Mouse (Mus musculus): Measurements from ENCODE around the gene Ccr2. TPM values are rescaled to one million over a fixed set of nuclear protein-coding genes. Genes with fewer than 3 reads are reported as not detected.
"Not testable (repeated sequence)": the region's sequence is repeated elsewhere in the genome, so short reads cannot be mapped to it uniquely, and the experiment has no call there.

The Ccr2 gene
- total RNA-seq, 2 experiments from 2014 or later, result 0.78 to 1.2 TPM

DNA sequence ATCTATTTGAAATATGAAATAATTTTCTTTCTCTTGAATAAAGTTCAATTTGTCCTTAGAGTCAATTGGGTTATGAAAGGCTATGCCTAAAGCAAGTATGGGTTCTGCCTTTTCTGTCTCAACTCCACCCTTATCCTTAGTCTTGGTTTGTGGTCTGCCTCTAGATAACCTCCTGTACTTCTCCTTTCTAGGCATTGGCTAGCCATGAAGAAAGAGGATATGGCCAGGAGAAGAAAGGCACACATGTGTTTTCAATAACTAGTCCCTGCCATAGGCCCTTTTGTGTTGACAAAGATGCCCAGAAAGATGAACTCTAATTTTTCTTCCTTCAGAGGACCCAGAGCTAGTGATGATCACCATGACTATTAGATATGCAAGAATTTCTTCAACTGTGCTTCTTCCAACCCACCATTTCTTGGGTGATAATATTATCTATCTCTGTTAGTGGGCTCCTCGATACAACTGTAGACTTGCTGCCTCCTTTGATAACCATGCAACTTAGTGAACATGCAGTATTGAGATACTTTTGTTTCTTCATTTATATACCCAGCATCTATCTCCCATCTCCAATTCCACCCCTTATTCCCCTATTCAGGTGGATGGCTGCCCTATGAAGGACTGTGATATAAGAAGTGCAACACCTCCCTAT, 11.0 kb downstream of the Ccr2 start:
- DNase-seq, result no peak
- intact Hi-C loops (cut with DNase I; ENCODE audit: low total_unique reads), result no loop called here

- no peak for DNase-seq
- intact Hi-C loops (cut with DNase I; ENCODE audit: low total_unique reads), result no loop called here
Observed at GRCm38 (mm10) chr9:124113777-124114176, 12.0 kb downstream of the Ccr2 start.

DNA sequence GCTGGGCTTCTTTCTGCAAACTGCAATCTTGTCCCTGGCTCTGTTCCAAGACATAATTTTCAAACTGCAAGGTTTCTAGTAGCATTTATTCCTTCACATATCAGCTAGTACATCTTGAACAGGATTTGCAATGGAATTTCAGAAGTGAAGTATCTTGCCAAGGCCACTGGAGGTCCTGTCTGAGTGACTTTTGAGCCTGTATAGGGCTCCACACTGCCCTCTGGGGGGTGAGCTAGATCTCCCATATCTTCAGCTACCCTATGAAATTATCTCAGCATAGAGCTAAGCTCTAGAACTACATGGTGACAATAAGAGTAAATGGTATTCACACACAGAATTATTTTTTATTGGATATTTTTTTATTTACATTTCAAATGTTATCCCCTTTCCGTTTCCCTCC, 16.7 kb downstream of the Ccr2 start:
- DNase-seq, result peak; percentile 8
- intact Hi-C loops (cut with DNase I; ENCODE audit: low total_unique reads), result no loop called here

- DNase-seq, result no peak
- intact Hi-C loops (cut with DNase I; ENCODE audit: low total_unique reads), result no loop called here
Observed at GRCm38 (mm10) chr9:124121387-124122184, 19.8 kb downstream of the Ccr2 start, which contains the start of gene Ccr5. TSS of gene Ccr5 (plus strand) at chr9:124121543.

DNA sequence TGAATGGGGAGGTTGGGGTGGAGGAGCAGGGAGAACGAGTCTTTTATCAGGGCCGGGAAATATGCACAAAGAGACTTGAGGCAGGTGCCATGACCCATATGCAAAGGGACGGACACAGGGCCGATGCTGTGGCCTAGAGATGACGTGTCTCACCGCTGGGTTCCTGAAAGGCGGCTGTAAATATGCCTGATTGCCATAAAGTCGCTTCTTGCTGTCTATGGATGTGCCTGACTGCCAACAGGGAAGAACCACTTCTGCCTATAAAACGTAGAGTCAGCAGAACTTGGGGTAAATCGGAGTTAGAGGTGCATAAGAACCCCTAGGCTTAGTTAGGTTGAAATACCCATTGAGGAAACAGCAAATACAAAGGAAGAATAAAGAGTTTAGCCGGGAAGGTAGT, 23.8 kb downstream of the Ccr2 start:
- no peak for DNase-seq
- intact Hi-C loops (cut with DNase I; ENCODE audit: low total_unique reads), result no loop called here

DNA sequence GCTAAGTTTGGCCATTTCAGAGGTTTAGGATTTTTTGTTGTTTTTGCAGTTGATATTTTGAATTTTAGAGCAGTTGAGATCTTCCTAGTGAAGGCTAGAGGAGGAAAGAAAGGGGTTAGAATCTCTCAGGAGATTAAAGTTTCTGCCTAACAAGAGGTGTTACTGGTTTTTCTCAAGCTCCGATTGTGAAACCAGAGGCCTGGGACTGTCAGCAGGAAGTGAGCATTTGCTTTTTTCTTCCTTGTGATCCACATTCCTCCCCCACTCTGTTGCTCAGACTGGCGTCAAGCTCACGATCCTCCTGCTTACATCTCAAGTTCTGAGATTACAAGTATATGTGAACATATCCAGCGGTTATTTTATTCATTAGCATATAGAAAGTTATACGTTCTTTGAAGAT, 24.6 kb downstream of the Ccr2 start:
- intact Hi-C loops (cut with DNase I; ENCODE audit: low total_unique reads), result no loop called here
- no peak for DNase-seq

- DNase-seq, result no peak
- intact Hi-C loops (cut with DNase I; ENCODE audit: low total_unique reads), result no loop called here
Observed at GRCm38 (mm10) chr9:124127412-124127811, 25.7 kb downstream of the Ccr2 start.

DNA sequence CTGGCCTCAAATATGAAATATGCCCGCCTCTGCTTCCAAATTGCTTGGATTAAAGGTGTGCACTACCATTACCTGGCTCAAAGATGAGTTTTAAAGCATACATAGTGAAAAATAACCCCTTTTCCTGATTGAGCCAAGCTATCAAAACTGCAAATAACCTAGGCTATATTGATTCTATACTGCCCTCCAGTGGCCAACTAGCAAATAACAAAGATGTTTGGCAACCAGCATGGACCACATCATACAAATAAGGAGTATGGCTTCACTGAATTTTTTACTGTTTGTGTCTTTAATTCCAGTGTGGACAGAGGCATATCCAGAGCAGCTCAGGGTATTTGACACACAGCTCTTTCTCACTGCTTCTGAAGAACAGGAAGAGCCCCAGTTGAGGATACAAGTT, 26.6 kb downstream of the Ccr2 start:
- intact Hi-C loops (cut with DNase I; ENCODE audit: low total_unique reads), result no loop called here
- no peak for DNase-seq

GRCm38 (mm10) chr9:124132899-124133298, 31.1 kb downstream of the Ccr2 start:
- DNase-seq; intact Hi-C loops (cut with DNase I; ENCODE audit: low total_unique reads): not testable (repeated sequence)

DNA sequence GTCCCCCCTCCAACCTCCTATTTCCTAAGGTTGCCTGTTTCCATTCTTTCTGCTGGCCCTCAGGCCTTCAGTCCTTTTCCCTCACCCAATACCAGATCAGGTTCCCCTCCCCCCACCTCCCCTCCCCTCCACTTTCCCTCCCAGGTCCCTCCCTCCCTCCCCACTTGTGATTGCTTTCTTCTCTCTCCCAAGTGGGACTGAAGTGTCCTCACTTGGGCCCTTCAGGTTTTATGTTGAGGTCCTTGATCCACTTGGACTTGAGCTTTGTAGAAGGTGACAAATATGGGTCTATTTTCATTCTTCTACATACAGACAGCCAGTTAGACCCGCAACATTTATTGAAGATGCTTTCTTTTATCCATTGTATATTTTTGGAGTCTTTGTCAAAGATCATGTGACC, 33.2 kb downstream of the Ccr2 start:
- intact Hi-C loops (cut with DNase I; ENCODE audit: low total_unique reads), result loop anchor here (5.0 kb wide), 1 partner anchor 142 kb away; no protein-coding TSS in a partner anchor
- not testable (repeated sequence) for DNase-seq

DNA sequence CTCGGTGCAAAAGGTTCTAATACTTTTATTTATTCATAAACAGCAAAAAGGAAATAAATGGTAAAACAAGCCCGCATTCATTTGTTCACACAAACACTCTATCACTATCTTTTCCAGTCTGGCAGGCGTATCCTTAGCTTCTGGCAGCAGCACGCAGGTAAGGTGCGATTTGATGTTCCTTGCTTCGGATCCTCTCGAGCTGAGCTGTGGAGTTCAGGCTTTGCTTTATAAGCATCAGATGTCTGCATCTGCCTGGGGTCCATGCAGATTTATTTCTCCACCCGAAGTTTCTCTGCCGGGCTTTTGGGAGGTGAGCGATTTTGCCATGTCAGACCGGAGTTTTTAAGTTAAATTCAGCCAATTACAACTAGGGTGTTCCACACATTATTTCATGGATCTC, 35.9 kb downstream of the Ccr2 start:
- no peak for DNase-seq
- intact Hi-C loops (cut with DNase I; ENCODE audit: low total_unique reads), result loop anchor here (5.0 kb wide), 1 partner anchor 140 kb away; no protein-coding TSS in a partner anchor

GRCm38 (mm10) chr9:124138055-124138775, 36.5 kb downstream of the Ccr2 start:
- DNase-seq, result no peak
- intact Hi-C loops (cut with DNase I; ENCODE audit: low total_unique reads), result loop anchor here (5.0 kb wide), 1 partner anchor 139 kb away; no protein-coding TSS in a partner anchor

DNA sequence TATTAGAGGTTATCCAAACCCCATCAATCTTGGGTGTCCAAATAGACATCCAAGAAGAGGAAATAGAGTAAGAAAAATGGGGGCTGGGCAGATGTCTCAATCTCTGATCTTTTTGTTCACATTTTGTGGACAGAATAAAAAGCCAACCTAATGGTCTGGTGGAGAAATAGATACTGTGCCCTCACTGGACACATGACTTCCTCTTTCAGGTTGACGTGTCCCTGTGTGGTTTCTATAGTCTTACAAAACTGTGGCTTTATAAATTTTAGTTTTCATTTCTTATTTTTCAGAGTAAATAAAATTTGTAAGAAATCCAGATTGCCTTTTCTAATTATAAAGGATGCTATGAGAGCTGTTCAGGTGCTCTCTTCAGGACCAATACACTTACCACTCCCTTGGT, 41.9 kb downstream of the Ccr2 start:
- intact Hi-C loops (cut with DNase I; ENCODE audit: low total_unique reads), result no loop called here

GRCm38 (mm10) chr9:124146307-124146706, 44.6 kb downstream of the Ccr2 start:
- DNase-seq, result no peak
- intact Hi-C loops (cut with DNase I; ENCODE audit: low total_unique reads), result no loop called here

More for the DNA sequence above, 41.9 kb downstream of the Ccr2 start:
- DNase-seq, result no peak

Other genes starting within 250 kb of the Ccr2 start
- gene Xcr1, start 239.9 kb upstream of the Ccr2 start, total RNA-seq (2021), result not detected
- 1 to 10 TPM in 1 of 2 experiments, under 1 TPM in 1; 0.55 to 1.1 TPM for gene Ccr1, start 133.3 kb upstream of the Ccr2 start, total RNA-seq (2021)
- gene Ccr1l1, start 123.5 kb upstream of the Ccr2 start, total RNA-seq (2021), result not detected
- gene Ccr3, start 80.0 kb upstream of the Ccr2 start, total RNA-seq (2021), result not detected
- gene Ccr5, start 19.6 kb downstream of the Ccr2 start, total RNA-seq (2021), result under 1 TPM; 0.11 to 0.47 TPM
- 10 to 100 TPM in 1 of 2 experiments, 1 to 10 TPM in 1; 9.0 to 11.1 TPM for gene 2010315B03Rik, start 210.7 kb downstream of the Ccr2 start, total RNA-seq (2021)